Mouse (Mus musculus) olfactory bulb, adult 2 months (tissue): Measurements from ENCODE around the gene Hvcn1.

Experiments used
- CTCF ChIP-seq: fragments of 200-500 bp; IDR thresholded peaks from 2 replicates; pipeline ENCODE4 v1.5.1; 2012; ENCODE audit warnings: low read depth, mild to moderate bottlenecking, low read length, moderate library complexity; ENCODE audit not compliant: insufficient read depth
- POLR2A ChIP-seq: fragments of 200-500 bp; IDR thresholded peaks from 2 replicates; pipeline ENCODE4 v1.6.1; 2012; ENCODE audit warnings: mild to moderate bottlenecking, low read depth, low read length, moderate library complexity; ENCODE audit not compliant: insufficient read depth

- TF ChIP-seq CTCF (no peak), POLR2A (no peak)
Observed at GRCm38 (mm10) chr5:122280827-122281462, 74.3 kb downstream of the Hvcn1 start.
